Mouse (Mus musculus) left cerebral cortex, adult 9 months (tissue): ENCODE measurements around the gene Lpin2.
A peak's percentile ranks its signal among the peaks of the same experiment; 100 is the strongest.

ENCODE experiments used
- DNase-seq, 2 experiments: peaks; one replicate each; pipeline ENCODE4 v3.0.0; 2022; ENCODE audit warnings: low spot score in 2 of 2

Lpin2 gene

DNA sequence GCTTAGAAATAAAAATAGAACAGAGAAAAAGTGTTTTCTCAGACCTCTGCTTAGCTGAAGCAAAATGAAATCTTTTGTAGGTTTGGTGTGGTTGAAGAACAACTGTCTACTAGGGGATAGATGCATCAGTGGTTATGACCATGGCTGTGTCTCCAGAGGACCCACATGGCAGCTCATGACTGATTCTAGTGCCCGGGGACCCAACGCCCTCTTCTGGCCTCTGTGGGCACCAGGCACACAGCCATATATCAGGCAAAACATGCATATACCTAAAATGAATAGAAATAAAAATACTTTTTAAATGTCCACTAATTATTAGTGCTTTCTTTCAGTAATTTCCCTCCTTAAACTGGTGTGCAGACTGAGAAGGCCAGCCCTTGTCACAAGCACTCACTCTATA lies 49.6 kb downstream of the Lpin2 start:
- no peak for DNase-seq

DNA sequence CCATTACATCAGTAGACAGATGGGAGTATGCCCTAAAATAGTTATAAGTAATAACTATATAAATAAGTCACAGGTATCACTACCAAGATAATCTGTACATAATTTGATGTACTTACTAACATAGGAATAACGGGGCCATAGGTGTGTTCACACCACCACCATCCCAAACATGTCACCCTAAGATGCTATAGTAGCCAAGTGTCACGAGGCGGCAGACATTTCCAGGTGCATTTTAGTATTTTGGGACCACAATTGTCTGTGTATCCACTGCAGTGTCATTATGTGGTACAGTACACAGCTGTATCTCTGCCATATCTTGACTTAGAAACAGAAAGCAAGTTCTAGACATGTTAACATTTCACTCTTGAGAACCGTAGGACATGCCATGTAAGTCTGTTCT lies 50.9 kb downstream of the Lpin2 start:
- no peak for DNase-seq

DNA sequence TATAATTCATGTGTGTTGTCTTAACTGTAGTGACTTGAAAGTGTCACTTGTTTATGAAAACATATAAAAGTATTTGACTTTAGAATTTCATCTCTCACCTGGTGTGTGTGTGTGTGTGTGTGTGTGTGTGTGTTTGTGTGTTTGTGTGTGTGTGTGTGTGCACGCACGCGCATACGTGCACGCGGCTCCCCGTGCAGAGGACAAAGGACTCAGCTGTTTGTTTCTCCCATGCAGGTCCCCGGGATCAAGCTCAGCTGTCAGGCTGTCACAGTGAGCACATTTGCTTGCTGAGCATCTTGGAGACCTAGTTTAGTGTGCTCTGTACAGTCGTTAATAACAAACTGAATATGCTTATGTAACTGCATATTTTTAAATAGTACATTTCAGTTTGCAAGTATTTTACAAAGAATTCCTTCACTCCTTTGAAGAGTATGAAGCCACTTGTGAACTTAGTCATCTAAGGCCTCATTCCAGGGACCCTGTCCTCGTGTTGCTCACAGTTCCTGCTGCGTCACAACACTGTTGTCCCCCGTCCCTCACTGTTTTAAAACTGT lies 51.8 kb downstream of the Lpin2 start:
- no peak for DNase-seq

DNA sequence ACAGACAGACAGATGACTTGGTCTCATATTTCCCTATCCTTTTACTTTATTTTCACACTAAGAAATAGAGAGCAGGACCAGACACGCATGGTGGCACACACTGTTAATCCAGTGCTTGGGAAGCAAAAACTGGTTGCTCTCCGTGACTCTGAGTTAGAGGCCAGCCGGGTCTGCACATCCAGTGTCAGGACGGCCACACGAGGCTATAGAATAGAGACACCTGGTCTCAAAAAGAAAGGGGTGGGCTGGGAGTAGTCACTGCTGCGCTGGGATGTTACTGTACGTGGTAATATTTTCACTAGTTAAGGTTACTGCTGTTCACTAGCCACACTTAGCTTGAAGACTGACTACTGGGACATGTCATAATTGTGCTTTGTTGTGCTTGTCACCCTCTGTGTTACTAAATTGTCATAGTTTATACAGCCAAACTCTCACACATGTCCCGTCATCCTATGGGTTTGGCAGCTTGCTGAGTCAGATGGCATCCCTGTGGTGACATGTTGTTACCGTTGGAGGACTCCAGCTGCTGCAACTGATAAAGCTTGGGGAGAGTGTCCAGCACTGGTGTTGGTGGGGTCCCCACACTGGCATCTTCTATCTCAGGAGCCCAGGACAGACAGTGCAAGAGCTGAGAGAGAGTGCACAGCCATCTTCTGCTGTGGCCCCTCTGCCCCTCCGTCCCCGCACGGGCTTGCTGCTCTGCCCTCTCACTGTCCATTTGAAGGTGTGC lies 53.0 kb downstream of the Lpin2 start:
- no peak for DNase-seq

DNA sequence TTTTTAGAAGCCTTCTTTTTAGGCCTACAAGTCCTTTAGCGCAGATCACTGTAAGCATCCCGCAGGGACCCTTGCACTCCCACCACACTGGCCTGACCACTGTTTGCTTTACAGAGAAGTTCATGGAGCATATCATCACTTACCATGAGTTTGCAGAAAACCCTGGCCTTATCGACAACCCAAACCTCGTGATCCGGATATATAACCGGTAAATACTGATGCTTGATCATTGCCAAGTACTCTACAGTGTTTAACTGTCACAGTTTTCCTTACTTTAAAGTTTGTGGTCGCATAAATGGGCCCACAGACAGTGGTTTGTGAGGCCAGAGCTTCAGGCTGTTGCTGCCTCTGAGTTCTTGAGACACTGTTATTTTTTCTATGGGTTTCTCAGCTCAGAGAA lies 56.1 kb downstream of the Lpin2 start:
- no peak for DNase-seq

DNA sequence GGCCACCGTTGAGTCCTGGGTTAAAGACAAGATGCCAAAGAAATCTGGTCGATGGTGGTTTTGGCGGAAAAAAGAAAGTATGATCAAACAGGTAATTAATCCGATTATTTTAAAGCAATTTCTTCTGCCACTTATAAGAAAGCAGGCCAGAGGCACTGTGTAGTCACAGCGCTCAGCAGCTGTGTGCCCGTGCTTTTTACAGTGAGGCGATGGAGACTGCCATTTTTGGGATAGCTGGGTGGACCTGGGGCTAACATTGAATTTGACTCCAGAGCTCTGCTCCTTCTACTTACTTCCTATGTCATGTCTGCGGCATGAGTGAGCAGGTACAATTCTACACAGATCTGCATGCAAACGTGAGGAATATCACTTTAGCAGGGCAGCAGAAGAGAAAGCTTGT lies 58.5 kb downstream of the Lpin2 start:
- no peak for DNase-seq

DNA sequence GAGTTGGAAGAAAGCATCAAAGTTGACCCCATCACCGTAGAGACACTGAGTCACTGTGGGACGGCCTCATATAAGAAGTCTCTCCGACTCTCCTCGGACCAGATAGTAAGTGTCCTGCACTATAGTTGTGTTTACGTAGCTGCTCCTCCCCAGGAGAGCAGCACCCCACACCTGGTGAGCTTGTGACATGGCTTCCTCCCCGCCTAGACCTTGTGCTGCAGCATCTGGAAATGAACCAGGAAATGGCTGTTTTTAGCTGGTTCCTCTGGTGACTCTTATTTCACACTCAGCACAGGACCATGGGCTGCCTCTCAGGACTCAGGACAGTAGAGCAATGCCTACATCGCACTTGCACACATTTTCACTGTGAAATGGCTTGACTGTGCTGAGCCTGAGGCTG lies 60.3 kb downstream of the Lpin2 start:
- no peak for DNase-seq

DNA sequence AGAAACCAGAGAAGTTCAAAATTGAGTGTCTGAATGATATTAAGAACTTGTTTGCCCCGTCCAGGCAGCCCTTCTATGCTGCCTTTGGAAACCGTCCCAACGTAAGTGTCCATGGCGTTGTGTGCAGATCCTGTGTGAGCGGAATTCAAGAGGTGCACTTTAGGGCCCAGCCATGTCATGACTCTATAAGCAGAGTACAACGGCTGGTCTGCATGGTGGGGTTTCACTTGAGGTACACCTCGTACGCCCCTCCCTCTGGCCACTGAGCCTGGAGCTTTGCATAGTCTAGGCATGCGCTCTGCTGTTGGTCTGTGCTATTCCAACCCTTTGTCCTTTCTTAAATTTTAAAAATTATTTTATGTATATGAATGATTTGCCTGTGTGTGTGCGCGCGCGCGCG lies 62.8 kb downstream of the Lpin2 start:
- DNase-seq: no peak

DNA sequence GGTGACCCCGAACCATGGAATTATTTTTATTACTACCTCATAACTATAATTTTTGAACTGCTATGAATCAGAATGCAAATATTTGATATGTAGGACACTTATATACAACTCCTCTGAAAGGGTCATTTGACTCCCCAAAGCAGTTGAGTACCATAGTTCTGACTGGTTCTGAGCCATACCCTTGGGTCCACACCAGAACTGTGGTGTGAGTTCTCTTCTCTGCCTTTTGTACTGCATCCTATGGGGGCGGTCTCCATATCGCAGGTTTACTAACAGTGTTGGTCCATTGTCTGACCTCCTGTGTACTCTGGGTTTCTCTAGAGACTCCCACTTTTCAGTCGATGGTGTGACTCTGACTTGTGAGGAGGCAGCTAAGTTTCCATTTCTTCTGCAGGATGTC lies 63.7 kb downstream of the Lpin2 start:
- no peak for DNase-seq

DNA sequence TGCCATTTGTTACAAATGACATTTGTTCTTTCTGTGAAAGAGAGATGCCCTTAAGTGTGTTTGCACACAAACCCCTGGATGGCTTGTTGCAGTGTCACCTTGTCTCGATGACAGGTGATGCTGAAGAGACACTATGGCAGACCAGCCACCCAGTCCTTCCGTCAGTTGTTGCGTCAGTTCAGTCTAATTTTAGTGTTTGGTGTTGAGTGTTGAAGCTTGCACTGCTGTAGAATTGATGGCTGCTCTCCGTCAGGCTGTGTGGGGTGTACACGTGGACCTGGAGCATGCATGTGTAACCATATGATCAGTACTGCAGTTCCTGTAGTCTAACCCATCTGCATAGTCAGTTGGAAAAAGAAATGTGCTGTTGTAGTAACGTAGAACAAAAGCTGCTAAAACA lies 66.6 kb downstream of the Lpin2 start:
- DNase-seq: peak in 1 of 2 experiments; percentile 52

DNA sequence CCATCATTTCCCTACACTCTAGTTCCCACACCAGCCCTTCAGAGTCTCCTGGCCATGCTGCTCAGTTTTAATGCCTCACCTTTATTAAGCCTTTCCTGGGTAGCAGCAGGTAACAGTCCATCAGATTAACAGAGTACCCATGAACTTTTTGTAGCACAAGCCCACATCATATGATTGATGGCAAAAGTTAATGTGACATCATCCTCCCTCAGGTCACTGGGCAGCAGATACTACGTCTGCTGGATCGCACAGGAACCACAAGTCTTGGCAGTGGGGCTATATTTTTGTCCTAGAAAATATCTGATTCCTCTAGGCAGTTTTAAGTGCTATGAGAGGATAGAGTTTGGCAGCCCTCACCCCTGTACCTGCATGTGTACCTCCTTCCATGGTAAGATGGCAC lies 67.7 kb downstream of the Lpin2 start:
- no peak for DNase-seq

DNA sequence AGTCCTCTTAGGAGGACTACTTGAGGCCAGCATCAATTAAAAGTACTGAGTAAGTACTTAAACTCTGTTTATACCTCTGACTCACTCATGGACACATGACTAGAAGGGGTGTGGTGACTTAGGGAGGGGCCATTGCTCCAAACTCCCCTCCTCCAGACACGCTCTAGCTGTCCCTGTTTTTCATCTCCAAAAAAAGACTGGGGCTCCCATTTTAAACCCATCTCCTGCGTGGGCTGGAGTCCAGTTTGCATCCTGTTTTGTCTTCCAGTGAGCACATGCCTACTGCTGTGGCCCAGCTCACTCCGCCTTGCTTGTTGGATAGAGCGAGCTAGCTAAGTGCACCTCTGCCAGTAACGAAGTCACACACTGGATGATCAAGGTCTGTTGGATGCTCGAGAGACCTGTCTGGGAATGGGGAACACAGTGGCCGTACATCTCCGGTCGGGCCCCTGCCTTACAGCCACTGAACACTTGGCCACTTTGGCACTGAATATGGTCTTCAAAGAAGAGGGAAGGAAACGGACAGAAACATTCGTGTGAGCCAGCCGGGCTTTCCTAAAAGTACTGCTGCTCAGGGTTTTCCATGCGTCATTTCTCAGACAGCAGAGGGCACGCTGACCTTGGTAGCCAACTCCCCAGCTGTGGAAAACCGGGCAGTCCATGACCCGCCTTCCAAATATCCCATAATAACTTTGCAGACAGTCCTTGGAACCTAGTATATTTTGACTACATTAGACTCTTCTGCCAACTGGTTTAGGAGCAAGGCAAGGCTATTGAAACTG lies 68.7 kb downstream of the Lpin2 start:
- DNase-seq: peak in 1 of 2 experiments; percentile 47

DNA sequence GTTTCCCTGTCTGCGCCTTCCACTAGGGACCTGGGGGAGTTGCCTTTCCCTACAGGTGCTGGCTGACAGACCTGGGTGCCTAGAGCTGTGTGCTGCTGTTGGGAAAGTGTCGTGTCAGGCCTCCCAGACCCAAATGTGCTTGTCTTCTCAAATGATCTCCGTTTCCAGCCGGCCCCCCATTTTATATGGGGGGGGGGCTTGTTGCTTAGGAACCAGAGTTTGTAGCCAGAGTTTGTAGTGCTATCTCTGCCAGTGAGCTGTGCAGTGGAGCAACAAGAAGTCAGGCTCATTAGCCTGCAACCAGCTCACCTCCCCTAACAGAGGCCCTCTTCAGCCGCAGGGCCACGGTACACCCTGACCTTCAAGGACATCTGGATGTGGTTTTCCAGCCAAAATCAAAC lies 69.2 kb downstream of the Lpin2 start:
- DNase-seq: no peak

DNA sequence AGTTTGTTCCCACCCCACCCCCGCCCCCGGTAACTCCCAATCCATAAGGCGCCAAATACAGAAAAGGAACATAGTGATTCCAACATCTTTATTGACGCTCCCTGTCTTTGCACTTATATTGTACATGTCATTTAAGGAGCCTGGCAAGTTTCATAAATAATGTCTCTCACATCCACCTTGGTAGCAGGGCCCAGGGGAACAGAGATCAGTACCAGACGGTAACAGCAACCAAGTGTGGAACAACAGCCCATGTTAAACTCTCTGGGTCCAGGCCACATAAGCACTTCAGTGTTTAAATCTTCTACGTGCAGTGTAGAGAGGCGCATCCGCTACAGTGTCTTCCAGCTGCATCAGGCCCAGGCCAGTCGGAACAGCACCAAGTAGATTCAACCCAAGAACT lies 69.7 kb downstream of the Lpin2 start:
- DNase-seq: no peak

DNA sequence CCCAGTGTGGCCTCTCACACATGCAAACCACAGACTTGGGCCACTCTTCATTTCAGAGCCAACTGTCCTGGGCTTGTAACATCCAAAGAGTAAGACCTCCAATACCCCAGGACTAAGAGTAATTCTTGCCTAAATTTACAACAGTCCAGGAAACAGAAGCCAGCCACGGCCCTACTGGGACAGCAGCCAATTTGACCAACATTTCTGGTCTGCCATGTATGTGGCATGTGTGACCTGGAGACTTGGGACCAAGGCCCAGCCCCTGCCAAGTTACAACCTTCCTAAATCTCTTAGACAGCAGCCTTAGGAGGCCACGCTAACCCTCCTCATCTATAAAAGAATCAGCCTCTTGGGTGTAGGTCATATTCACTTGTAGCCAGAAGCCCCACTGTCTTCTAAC lies 71.0 kb downstream of the Lpin2 start:
- no peak for DNase-seq

DNA sequence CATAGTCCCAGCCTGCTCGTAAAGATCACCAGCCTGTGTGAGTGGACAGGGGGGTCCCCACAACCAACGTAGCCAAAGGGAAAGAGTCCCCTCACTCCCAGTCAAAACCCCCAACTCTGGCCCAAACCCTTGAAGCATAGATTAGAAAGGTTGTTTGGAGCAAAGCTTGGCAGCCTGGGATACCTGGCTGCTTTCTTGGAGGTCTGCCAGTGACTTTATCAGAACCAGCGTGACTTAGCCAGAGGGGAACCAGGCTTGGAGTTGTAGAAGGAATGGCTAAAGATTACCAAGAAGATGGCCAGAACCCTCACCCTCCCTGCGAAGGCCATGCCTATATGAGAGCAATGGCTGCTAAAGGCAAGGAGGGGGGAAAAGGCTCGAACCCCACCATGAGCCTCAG lies 71.7 kb downstream of the Lpin2 start:
- DNase-seq: no peak

DNA sequence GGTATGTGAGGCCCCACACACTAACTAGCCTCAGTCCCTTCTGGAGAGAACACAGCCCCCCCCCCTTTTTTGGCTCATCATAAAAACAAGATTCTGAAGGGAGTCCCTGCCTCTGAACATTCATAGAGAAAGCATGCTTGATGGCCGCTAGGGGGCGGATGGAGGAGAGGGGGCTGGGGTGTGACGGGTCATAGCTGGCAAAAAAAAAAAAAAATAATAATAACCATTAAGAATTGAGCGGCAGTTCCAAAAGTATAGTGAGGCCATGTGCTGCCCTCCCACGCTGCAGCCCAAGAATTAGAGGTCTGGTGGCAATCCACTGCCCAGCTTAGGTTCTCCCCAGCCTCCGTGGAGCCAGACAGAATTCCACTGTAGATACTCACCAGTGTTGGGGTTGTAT lies 72.4 kb downstream of the Lpin2 start:
- no peak for DNase-seq

DNA sequence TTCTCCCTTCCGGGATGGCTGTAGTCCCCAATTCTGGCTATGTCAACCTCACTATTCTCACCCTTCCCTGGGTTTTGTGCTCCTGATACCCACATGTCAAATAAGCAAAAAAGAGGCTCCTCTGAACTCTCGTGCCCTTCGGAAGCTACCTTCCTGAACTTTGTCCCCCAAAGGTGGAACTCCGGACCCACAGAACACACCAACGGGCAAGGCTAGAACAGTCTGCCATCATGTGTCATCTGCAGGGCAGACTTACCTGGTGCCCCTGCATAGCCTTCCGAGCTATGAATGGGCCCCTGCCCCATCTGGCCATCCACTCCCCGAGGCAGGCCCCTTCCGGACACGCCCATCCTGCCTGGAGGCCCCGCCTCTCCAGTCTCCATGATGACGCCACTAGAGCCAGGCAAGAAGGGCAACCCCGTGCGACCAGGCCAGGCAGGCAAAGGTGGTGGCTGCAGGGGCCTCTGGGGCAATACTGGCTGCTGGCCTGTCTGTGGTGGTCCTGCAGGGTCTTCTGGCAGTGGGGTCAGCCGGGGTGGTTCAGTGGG lies 73.8 kb downstream of the Lpin2 start:
- no peak for DNase-seq

DNA sequence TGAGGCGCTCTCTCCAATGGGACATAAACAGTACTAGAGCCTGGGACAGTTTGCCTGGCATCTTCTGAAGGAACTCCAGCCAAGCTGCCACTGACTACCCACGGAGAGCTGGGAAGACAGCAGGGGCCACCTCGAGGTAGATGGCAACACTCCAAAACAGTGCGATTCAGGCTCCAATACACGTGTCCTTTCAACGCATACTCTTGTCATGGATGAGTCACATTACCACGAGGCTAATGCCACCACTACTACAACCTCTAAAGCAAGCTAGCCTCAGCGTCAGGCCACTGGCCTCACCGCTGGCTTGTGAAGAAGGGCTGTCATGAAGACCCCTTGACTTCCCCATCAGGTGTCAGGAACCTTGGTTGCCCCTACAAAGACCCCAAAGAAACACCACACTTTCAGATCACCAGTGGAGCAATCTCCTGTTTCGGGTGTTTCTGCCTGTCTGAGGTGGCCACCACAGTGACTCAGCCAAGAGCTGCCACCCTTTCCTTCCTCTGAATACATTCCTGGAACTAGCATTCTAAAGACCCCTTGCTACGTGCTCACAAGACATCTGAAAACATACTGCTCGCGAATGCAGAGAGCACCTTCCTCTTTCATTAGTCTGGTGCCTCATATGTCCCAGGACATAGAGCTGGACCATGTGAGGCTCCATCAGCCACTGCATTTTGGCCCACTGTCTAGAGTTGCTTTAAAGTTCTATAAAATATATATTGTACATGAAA lies 74.6 kb downstream of the Lpin2 start:
- DNase-seq: no peak

DNA sequence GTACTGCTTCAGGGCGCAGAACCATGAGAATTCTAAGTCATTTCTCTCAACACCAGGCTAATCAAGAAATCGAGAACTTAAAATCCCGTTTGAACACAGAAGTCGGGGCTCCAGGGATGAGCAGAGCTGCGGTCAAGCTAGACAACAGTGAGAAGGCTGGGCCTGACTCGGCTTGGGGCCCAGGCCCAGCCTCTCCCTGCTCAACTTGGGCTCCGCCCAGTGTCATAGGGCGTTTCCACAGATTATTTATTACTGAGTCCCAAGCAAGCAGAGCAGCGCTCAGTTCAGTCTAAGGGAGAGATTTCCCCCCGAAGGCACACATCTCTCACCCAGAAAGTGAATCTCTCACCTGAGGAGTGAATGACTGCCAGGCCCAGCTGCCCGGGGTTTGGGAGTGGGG lies 77.4 kb downstream of the Lpin2 start:
- no peak for DNase-seq

DNA sequence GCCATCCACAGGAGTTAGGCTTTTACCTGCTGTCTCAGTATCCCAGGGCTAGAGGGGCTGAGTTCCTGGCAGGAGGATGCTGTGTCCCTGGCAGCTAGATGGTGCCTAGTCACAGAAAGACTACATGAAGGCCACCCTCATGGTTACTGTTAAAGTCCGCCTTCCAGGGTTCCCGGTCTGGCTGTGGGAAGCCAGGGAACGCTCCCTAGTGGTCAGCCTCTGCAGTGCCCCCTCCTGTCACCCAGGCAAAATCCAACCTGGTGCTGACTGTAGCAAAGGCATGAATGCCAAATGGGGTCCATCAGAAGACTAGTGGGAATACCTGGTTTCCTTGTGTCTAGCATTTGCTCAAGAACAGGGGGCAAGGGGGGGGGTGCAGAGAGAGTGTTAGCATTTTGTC lies 78.3 kb downstream of the Lpin2 start:
- DNase-seq: no peak

DNA sequence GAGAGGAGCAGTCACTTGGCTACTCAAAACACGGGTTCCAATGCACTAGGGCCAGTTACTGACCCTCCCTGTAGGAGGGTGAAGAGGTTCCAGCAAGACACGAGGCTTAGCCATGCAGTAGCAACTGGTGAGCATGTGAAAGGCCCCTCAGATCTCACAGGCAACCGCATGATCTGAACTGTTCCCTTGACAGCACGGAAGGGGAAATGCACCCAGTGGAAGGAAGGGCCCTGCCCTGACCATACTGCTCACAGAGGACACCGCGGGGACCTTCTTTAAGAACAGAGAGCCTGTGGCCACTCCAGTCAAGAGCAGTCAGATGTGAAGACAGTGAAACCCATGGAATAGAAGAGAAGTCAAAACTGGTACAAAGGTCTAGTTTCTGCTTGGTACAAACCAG lies 80.8 kb downstream of the Lpin2 start:
- no peak for DNase-seq
